Mouse (Mus musculus) thymus, postnatal 14 days (tissue): Measurements from ENCODE around the gene Zfp366.

Experiments
- DNase-seq: peaks from one replicate; pipeline ENCODE4 v3.0.0; 2021

Zfp366 gene

GRCm38 (mm10) chr13:99228821-99229570, 44.4 kb downstream of the Zfp366 start:
- no peak for DNase-seq

GRCm38 (mm10) chr13:99229641-99230494, 45.2 kb downstream of the Zfp366 start:
- no peak for DNase-seq

GRCm38 (mm10) chr13:99230495-99230868, 45.9 kb downstream of the Zfp366 start:
- DNase-seq, result no peak

- DNase-seq, result no peak
Measured at GRCm38 (mm10) chr13:99233333-99233732, 48.7 kb downstream of the Zfp366 start.

GRCm38 (mm10) chr13:99233956-99234355, 49.3 kb downstream of the Zfp366 start:
- DNase-seq, result no peak

- no peak for DNase-seq
Measured at GRCm38 (mm10) chr13:99235428-99236210, 51.0 kb downstream of the Zfp366 start.

- no peak for DNase-seq
Measured at GRCm38 (mm10) chr13:99236222-99236621, 51.6 kb downstream of the Zfp366 start.

GRCm38 (mm10) chr13:99237122-99237521, 52.5 kb downstream of the Zfp366 start:
- no peak for DNase-seq

GRCm38 (mm10) chr13:99237841-99238216, 53.2 kb downstream of the Zfp366 start:
- no peak for DNase-seq

GRCm38 (mm10) chr13:99238217-99239160, 53.9 kb downstream of the Zfp366 start:
- no peak for DNase-seq

GRCm38 (mm10) chr13:99239161-99239530, 54.5 kb downstream of the Zfp366 start:
- no peak for DNase-seq

- no peak for DNase-seq
Measured at GRCm38 (mm10) chr13:99239741-99240140, 55.1 kb downstream of the Zfp366 start.

- DNase-seq, result no peak
Measured at GRCm38 (mm10) chr13:99241984-99242383, 57.4 kb downstream of the Zfp366 start.

- DNase-seq, result no peak
Measured at GRCm38 (mm10) chr13:99242895-99243294, 58.3 kb downstream of the Zfp366 start.

GRCm38 (mm10) chr13:99243831-99244230, 59.2 kb downstream of the Zfp366 start:
- no peak for DNase-seq

- no peak for DNase-seq
Measured at GRCm38 (mm10) chr13:99244471-99244870, 59.8 kb downstream of the Zfp366 start.

GRCm38 (mm10) chr13:99244896-99245295, 60.3 kb downstream of the Zfp366 start:
- DNase-seq, result no peak

GRCm38 (mm10) chr13:99245916-99246460, 61.4 kb downstream of the Zfp366 start:
- no peak for DNase-seq

GRCm38 (mm10) chr13:99250806-99251205, 66.2 kb downstream of the Zfp366 start:
- no peak for DNase-seq

- no peak for DNase-seq
Measured at GRCm38 (mm10) chr13:99254215-99254614, 69.6 kb downstream of the Zfp366 start.

- DNase-seq, result no peak
Measured at GRCm38 (mm10) chr13:99254781-99255180, 70.2 kb downstream of the Zfp366 start.

- DNase-seq, result no peak
Measured at GRCm38 (mm10) chr13:99256916-99257315, 72.3 kb downstream of the Zfp366 start.
